Mouse (Mus musculus): ENCODE measurements around the gene Tpte.

GRCm38 (mm10) chr8:22382824-22383595 lies 99.8 kb downstream of the Tpte start:
- TF ChIP-seq CTCF (IDR thresholded peaks at IDR 0.05; ENCODE audit: borderline replicate concordance, extremely low read depth, insufficient read depth, insufficient read length) (peak; percentile 6; the same call in 1 of the 2 replicates), POLR2A (IDR thresholded peaks at IDR 0.05; ENCODE audit: borderline replicate concordance, extremely low read depth, insufficient read depth, insufficient read length, poor library complexity, severe bottlenecking) (no peak)

Data from brain, embryonic 14.5 days (tissue).